Mouse (Mus musculus) lung, postnatal 0 days (tissue): ENCODE data around the gene Fzd10.

ENCODE experiments used
- CTCF ChIP-seq: IDR thresholded peaks from 2 replicates; pipeline ENCODE4 v1.5.1; 2016; ENCODE audit warnings: antibody characterized with exemption, mild to moderate bottlenecking
- EP300 ChIP-seq: IDR thresholded peaks from 2 replicates; pipeline ENCODE4 v1.6.1; 2016; ENCODE audit warnings: antibody characterized with exemption, mild to moderate bottlenecking, control low read depth

DNA sequence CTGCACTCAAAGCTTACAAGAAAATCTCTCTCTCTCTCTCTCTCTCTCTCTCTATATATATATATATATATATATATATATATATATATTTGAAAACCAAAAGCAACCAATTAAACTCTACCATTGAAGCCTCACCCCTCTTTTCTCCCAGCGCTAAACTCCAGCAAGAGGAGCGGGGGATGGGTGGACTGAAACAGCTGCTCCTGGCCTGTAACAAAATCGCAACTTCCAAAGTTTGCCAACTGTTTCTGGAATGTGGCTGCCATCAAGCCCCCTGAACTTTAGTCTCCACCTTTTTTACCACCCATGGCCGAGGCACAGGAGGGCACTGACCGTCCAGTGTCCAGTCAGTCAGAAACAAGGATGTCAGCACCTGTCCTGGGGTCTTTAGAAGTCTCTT, 27.1 kb downstream of the Fzd10 start:
- TF ChIP-seq CTCF (no peak), EP300 (no peak)
